Mouse (Mus musculus) embryonic fibroblast, embryonic 13.5 days (primary cell): ENCODE measurements around the gene Gm6169. TPM values are rescaled to one million over a fixed set of nuclear protein-coding genes. Genes with fewer than 3 reads are reported as not detected.
"Not testable (repeated sequence)": the region's sequence is repeated elsewhere in the genome, so short reads cannot be mapped to it uniquely, and the experiment has no call there.

ENCODE experiments used
- H3K27ac ChIP-seq: 2 replicates; pipeline ENCODE4 v1.5.1; 2012; ENCODE audit warnings: low read length, control low read depth, inconsistent platforms; ENCODE audit not compliant: insufficient read depth
- H3K4me1 ChIP-seq: 2 replicates; pipeline ENCODE4 v1.6.1; 2011; ENCODE audit warnings: low read length; ENCODE audit not compliant: control insufficient read depth, insufficient read depth
- H3K4me3 ChIP-seq: 2 replicates; pipeline ENCODE4 v1.5.1; 2011; ENCODE audit warnings: mild to moderate bottlenecking, control low read depth, low read length; ENCODE audit not compliant: insufficient read depth
- CTCF ChIP-seq: IDR thresholded peaks from 2 replicates; pipeline ENCODE4 v1.5.1; 2011; ENCODE audit warnings: mild to moderate bottlenecking, control low read depth, low read length, moderate library complexity, borderline replicate concordance; ENCODE audit not compliant: insufficient read depth
- POLR2A ChIP-seq: IDR thresholded peaks from 2 replicates; pipeline ENCODE4 v1.6.1; 2011; ENCODE audit warnings: low read depth, mild to moderate bottlenecking, control low read depth, low read length, moderate library complexity
- polyA plus RNA-seq: library from polyadenylated mRNA; stranded (reverse); fragments of >200 nt; gene quantifications from 2 replicates; pipeline ENCODE4 v1.2.4, GENCODE M21; 2011; ENCODE audit warnings: low read depth; ENCODE audit not compliant: missing spikeins, insufficient read length

The Gm6169 gene
- polyA plus RNA-seq, 1 experiment, result 95.6 TPM

DNA sequence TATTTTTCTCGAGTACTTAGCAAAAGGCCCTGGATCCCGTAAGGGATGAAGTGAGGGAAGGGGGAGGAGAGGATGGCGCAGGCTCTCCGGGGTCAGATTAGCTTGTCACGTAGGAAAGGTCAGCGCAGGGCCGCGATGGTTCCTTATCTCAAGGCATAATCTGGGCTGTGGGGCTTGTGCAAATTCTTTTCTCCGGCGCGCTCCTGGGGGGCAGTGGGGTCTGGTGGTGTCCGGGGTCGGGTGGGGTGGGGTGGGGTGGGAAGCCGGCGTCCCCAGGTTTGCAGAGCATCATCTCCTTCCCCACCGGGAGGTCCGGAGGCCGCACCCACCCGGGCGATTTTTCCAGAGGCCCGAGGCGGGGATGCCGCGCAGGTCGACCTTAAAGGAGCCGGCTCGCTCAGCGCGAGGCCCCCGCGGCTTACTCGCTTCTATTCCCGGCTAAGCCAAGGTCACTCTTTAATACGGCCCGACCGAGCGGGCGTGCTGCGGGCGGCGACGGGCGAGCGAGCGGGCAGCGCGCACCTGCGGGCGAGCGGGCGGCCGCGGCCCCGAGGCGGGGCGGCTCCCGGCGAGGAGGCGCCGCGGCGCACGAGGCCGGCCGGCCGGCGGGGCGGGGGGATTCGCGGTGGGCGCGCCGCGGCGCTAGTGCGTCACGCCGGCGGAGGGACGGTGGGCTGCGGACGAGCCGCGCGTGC is 28.0 kb downstream of the Gm6169 start:
- Histone ChIP-seq H3K4me3 (peak overlapping the region; percentile 13; the same call in 1 of the 2 replicates), H3K4me1 (0 out of 2 replicates have a peak, but pooled peaks cover 2% of the 10 kb centered on the region), H3K27ac (no peak overlapping the region)
- TF ChIP-seq POLR2A (no peak), CTCF (no peak)

DNA sequence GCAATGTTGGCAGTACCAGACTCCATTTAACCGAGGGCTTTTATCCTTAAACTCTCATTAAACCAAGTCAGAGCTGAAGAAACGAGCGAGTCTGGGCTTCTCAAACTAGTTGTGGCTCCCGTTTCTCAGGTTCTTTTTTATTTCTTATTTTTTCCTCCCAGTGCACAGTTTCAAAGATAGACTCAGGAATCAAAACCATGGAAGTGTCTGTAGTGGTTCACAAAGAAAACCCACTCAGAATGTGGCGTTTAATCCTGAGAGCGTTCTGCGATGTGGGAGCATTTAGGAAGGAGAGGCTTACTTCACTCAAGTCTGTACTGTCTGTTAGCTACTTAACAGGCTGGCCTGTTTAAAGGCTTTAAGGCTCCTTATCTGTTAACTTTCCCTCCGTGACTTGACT is 30.9 kb downstream of the Gm6169 start:
- TF ChIP-seq CTCF (no peak), POLR2A (no peak)
- Histone ChIP-seq H3K27ac (no peak overlapping the region), H3K4me3 (no peak overlapping the region), H3K4me1 (0 out of 2 replicates have a peak, but pooled peaks cover 2% of the 10 kb centered on the region)

DNA sequence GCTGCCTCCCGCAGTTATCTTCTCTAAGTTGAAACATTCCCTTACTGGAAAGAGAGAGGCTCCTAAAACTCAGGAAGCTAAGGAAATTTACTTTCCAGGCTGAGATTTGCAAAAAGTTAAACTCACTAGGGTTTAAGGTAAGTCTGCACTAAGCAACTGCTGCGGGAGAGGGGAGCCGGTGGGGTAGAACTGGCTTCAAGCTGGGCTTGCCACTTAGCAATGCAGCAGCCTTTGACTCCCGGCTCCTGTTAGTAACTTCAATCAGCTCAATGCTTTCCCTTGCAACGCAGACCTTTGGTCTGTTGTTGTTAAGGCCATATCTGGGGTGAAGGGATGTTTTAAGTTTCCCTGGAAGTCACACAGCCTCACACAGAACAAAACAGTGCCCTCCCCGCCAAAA is 31.3 kb downstream of the Gm6169 start:
- Histone ChIP-seq H3K4me1 (0 out of 2 replicates have a peak, but pooled peaks cover 2% of the 10 kb centered on the region), H3K4me3 (no peak overlapping the region), H3K27ac (no peak overlapping the region)
- TF ChIP-seq POLR2A, result no peak
- no peak for TF ChIP-seq CTCF

DNA sequence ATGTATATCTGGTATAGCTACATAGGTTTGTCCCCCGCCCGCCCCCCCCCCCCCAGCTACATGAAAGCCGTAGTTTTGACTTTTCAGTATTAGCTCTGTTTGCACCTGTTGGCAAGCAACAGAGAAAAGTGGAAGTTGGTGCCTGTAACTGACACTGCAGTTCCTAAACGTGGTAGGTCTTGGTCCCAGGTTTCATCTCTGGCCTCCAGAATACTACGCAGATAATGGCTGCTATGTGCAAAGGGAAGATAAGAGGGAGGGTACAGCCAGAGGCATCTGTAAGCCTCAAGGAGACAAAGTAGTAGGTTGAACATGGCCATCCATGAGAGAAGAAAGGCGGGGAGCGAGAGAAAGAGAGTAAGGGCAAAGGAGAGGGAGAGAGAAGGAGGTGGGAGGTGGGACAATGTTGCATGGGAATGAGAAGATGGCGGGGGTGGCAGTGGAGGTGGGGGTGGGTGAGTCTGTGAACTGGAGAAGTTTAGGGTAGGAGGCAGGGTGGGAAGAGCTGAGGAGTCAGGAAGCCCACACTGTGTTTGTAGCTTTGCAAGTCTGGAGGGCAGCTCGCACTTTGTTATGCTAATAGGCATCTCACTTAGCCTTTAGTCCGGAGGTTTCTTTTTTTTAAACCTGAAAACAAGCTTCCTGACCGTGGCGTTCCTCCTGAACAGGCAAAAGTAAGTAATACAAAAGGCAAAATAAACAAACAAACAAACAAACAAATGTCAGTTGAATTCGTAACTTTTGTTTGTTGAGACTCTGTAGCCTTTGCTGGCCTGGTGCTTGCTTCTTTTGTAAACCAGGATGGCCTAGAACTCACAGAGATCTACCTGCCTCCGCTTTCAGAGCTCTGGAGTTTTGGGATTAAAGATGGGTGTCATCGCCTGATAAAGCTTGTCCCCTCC is 32.1 kb downstream of the Gm6169 start, which contains the start of gene Fam169a:
Gene Fam169a (plus strand): TSS at position 638 of the 902 bp plus-strand sequence.
- H3K4me3 ChIP-seq, result no peak within 1 kb of the TSS
- no peaks in the 10 kb centered on the region for H3K4me1 ChIP-seq
- no peak within 1 kb of the TSS for H3K27ac ChIP-seq
- TF ChIP-seq CTCF (no peak), POLR2A (no peak)

DNA sequence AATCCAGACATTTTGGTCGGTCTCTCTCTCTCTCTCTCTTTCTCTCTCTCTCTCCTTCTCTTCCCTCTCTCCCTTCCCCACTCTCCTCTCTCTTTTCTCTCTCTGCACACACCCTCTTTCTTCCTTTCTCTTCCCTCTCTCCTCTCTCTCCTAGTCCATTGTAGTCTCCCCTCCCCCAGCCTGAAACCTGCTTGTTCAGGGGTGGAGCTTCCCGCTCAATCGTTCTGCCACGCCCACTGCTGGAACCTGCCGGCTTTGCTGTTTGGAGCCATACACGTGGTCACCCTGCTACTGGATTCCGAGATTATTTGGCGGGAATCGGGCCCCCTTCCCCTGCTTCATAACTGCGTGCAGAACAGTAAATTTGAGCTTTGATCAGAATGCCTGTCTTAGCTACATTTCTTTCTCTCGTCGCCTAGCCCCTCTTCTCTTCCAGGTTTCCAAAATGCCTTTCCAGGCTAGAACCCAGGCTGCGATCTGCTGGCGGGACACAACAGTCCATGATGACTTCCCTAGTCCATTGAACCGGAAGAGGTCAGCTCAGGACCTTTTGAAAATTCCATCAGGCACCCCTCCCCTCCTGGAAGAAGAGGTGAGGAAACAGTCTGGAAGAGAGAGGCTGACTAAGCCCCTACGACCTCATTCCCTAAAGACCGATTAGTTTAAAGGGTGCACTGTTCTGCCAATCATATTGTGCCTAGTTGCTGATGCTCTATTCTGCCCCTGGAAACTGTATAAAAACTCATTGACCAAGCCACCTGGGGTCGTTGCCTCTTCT is 34.0 kb downstream of the Gm6169 start:
- not testable (repeated sequence) for H3K4me1 ChIP-seq, H3K27ac ChIP-seq

DNA sequence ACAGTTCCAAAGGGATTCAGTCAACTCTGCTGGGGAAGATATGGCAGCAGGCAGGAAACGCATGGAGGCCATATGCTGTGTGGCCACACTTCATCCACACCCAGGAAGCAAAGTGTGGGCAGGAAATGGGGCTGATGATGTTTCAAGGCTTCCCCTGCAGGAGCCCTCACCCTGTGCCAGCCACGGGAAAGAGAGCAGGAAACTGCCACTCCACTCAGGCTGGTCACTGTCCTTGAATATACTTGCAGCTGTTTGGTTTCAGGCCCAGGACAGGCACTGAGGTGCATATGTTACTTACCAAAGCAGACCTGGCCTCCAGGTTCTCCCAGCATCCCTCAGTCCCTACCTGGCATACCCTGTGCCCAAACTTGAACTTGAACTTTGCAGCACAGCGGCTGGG is 34.6 kb downstream of the Gm6169 start:
- H3K4me3 ChIP-seq, result no peak overlapping the region
- H3K4me1 ChIP-seq, result no peaks in the 10 kb centered on the region
- no peak overlapping the region for H3K27ac ChIP-seq
- TF ChIP-seq CTCF (no peak), POLR2A (no peak)

More for the DNA sequence above, 34.0 kb downstream of the Gm6169 start:
- H3K4me3 ChIP-seq, result not testable (repeated sequence)

DNA sequence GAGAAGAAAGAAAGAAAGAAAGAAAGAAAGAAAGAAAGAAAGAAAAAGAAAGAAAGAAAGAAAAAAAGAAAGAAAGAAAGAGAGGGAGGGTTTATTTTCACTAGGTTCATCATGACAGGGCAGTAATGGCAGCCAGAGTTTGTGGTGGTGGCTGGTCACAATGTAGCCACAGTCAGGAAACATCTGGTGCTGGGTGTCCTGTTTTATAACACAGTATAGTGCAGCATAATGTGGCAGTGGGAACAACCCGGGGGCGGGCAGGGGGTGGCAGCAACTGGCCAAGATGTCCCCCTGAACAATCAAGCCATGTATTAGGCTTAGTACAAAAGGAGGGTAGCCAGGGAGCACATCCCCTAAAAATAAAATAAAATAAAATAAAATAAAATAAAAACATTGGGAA is 35.6 kb downstream of the Gm6169 start:
- H3K27ac ChIP-seq, result no peak overlapping the region
- no peaks in the 10 kb centered on the region for H3K4me1 ChIP-seq
- H3K4me3 ChIP-seq, result no peak overlapping the region
- TF ChIP-seq CTCF, result no peak
- TF ChIP-seq POLR2A, result no peak

DNA sequence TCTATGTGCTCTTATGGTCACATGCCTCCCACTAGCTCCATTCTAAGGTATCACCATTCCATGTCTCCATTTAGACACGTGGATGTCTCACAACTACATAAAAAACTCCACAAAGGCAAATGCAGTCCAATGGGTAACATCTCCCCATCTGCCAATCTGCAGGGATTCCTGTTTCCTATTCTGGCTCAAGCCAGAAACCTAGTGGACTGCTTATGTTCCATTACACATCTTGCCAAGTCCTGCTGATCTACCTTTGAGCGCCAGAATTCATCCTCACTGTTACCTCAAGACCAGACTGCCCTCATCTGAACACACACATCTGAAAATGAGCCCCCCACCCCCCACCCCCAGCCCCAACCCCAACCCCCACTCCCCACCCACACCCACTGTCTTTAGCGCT is 36.9 kb downstream of the Gm6169 start:
- TF ChIP-seq CTCF (no peak), POLR2A (no peak)
- H3K4me3 ChIP-seq, result no peak overlapping the region
- no peaks in the 10 kb centered on the region for H3K4me1 ChIP-seq
- no peak overlapping the region for H3K27ac ChIP-seq

DNA sequence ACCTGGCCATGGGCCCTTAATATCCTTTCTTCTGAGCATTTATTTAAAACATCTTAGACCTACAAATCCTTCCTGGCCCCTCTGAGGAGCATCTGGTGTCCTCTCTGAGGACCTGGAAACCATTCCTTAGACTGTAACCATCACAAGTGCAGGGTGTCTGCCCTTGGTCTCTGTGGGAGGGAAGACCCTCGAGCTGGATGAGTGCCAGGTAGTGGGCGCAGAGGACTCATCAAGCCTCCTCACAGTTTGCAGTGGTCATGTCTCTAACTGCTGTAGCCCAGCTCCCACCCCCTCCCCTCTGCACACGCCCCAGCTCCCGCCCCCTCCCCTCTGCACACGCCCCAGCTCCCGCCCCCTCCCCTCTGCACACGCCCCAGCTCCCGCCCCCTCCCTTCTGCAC is 38.7 kb downstream of the Gm6169 start:
- no peaks in the 10 kb centered on the region for H3K4me1 ChIP-seq
- H3K4me3 ChIP-seq, result no peak overlapping the region
- no peak for TF ChIP-seq CTCF
- no peak for TF ChIP-seq POLR2A
- no peak overlapping the region for H3K27ac ChIP-seq
